Mouse (Mus musculus): Measurements from ENCODE around the gene Angptl7.

The Angptl7 gene

DNA sequence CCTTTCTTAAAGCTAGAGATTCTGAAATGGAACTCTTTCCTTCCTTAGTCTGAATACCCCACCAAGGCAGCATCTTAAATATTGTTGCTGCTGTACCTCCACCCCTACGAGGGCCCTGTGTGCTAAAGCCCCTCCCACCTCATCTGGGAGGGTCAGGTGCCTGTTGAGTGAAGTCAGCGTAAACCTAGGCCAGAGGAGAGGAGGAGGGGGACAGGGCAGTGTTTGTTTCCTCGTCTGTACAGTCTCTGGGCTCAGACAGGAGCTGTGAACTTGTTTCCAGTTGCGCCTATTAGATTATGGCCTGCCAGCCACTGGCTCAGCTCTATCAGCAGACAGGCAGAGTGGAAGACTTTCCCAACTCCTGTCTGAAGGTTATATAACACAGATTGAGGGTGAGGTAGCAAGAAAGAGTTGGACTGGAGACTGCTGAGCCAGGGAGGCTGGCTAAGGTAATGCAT lies at the start of gene Angptl7:
TSS of gene Angptl7 (minus strand) at position 51 of the 458 bp plus-strand sequence.
- DNase-seq = no peak

DNA sequence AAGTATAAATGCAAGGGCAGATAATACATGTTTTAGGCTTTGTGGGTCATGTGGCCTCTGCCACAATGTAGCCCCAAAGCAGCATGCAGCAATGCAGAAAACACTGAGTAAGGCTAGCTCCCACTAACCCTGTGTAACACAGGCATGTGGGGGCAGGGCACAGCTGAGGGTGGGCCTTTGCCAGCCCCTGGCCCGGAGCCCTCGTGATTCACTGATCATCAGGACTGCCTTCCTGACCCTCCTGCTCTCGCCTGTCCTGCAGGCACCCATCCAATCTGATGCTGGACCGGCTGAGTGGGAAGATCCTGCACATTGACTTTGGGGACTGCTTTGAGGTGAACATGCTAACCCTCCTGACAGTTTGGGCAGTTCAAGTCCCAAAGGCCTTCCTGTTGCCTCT lies 48.8 kb upstream of the Angptl7 start:
- DNase-seq = no peak

DNA sequence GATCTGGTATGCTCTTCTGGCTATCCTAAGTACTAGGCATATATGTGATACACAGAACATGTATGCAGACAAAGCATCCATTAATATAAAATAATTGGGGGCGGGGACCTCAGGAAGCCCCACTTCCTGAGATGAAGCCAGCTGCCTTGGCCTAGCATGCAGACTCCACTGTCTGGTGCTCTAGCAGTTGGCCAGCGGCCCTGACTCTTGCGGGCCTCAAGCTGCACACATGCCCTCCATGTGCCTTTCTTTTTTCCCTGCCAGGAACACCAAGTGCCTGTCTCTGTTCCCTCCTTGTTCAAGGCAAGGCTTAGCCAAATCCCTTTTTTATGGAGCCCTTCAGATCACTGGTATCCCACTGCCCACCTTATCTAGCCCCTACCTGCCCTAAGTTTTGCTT lies 35.6 kb upstream of the Angptl7 start:
- peak; percentile 23 for DNase-seq

DNA sequence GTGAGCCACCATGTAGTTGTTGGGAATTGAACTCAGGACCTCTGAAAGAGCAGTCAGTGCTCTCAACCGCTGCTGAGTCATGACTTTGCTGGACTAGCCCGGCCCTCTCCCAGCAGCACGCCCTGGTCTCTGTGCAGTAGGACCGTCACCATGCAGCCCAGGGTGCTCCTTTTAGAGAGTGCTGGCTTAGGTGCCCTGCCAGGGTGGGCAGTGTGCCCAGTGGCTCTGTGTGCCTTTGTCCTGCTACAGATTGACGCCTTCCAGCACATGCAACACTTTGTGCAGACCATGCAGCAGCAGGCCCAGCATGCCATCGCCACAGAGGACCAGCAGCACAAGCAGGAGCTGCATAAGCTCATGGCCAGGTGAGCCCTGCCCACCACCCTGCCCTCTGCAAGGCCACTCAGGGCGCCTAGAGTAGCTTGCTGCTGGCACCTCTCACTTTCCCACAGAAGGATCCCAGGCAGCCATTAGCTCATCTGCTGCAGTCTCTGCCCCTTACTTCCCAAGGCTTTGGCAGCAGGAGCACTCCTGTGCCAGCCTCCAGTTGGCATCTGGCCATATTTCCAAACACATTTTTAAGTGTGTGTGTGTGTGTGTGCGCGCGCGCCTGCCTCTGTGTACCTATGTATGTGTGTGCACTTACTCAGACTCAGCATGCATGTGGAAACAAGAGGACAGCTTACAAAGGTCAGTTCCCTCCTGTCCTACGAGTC lies 33.5 kb upstream of the Angptl7 start:
- peak; percentile 51 for DNase-seq

DNA sequence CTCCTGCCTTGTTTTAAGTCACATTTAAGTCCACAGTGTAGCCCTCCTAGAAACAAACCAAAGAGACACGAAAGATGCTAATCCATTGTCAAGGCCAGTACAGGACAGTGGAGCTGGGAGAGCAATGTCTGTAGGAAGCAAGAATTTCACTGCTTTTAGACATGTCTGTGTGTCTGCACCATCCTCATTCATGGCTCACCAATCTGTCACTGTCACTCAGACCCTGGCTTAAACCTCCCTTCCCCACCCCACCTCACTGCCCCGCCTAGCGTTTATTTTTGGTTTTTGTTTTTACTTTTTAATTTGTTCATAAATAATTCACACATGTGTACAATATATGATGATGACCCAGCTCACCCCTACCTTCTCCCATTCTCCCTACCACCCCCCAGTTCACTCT lies 32.3 kb upstream of the Angptl7 start:
- DNase-seq = no peak

DNA sequence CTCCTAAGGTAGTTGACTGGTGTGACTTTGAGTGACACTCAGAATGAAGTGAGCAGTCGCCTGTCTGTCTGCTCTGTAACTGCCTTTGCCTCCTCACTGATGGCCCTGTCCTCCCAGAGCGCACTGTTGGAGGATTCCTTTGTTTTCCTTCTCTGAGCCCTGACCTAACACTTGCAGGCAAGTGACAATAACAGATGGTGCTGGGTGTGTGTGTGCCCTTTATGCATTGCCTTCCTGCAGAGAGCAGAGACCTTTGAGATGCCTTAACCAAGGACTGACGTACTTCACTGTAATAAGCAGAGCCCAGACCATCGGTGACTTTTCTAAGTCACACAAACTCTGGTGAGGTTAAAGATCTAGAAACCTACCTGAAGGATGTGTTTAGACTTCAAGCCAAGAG lies 31.1 kb upstream of the Angptl7 start:
- DNase-seq = no peak

DNA sequence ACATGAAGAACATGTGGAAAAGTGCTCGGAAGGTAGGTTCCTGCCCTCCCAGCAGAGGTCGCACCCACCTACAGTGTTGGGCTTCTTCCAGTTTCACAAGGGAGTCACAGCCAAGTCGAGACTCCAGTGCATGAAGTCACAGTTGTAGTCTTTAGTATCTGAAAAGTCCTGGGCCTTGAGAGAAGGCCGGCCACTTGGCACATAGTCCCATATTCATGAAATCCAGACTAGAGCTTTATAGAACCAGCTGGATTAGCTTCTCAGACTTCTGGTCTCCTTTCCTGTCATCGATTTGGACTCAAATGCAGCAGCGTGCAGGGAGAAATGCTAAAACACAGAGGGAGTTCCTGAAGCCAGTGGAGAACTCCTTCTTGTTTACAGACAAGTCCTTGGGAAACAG lies 30.5 kb upstream of the Angptl7 start:
- DNase-seq = no peak

DNA sequence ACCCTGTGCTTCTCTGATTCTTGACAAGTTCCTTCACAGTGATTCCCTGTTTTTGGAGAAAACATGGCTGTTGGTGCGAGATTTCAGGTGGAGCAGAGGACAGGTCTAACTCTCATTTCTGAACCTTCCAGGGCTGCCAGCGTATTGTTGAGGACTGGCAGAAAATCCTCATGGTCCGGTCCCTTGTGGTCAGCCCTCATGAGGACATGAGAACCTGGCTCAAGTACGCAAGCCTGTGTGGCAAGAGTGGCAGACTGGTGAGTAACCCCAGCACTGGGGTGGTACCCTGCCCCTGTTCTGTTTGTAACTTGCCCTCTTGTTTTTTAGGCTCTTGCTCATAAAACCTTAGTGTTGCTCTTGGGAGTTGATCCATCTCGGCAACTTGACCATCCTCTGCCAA lies 30.1 kb upstream of the Angptl7 start:
- no peak for DNase-seq

DNA sequence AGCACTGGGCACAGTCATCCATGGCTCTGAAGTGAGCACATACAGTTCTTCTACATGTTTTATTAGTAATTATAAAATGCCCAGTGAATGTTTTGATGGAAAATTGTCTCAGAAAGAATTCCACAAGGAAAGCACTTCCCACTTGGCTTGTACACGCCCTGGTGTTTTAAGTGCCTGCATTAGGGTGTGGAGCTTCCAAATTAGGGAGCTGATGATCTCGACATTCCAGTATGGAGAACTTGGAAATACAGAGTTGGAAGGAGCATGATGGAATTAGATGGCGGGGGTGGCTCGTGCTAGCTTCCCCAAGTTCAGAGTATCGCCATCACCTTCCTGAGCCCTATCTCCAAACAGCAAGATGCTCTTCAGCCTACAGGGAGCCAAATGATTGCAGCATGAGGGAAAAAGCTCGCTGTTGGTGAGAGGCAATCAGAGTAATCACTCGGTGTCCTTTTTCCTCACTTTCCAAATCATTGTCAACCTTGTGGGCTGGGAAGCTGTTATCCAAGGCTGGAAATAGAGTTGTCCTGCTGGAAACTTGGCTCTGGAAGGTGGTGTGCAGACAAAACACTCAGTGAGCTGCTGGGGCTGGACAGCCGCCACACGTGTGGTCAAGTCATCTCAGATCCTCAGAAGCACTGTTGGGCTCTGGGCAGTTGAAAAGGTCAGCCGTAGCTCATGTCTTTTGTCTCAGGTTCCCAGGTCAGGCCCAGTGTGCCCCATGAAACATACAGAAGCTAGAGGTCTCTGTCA lies 27.1 kb upstream of the Angptl7 start:
- no peak for DNase-seq

DNA sequence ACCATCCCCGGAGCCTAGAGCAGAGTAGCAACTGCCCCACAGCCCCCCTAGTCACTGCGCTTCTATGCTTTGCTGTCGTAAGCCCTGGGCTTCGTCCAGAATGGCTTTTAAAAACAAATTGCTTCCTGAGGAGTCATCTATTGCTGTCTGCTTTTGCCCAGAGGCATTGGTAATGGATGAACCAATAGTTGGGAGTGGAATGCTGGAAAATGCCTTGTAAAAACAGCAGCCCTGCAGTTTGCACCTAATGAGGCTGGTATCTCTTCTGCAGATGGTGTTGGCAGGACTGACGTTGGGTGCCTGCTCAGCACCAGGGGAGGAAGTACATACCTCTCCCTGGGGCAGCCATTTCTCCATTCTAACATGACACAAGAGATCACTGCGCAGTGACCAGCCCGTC lies 23.3 kb upstream of the Angptl7 start:
- no peak for DNase-seq

DNA sequence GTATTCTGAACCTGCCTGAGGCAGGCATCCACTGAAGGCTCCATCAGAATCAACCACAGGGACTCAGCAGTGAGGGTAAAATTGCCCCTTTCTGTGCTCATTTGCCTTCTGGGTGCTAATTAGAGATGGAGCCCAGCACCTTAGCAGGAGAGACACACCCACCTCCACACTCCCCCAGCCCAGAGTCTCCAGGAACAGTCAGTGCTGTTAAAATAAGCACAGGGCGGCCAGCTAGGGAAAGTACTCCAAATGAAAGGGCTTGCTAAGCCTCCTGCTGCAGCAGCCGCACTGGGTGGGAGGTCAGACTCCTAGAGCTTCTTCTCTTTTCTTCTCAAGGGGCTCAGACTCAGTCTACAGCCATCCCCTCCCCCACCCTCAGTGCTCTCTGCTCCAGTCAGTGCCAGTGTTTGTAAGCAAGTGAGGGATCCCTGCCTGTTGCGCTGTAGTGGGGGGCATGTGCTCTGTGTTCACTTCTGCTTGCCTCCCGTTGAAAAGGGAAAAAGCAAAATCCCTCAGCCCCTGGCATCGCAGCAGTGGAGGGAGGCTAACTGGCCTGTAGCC lies 18.1 kb upstream of the Angptl7 start:
- DNase-seq = no peak

DNA sequence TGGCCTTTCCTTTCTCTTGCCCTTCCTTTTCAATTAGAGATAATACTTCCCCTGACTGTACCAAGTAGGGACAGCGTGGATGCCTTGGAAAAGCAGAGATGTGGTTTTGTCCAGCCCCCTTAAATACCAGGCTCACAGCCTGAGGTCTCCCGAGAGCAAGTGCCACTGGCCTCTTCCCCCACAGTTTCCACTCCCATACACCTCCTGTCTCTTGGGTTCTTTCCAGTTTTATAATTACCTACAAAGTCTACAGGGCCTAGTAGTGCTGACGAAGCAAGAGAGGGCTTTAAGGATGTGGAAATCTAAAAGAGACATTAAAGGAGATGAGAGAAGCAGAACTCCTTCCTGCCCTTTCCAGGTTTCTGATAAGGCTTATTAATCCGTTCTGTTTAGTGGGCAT lies 17.5 kb upstream of the Angptl7 start:
- no peak for DNase-seq

DNA sequence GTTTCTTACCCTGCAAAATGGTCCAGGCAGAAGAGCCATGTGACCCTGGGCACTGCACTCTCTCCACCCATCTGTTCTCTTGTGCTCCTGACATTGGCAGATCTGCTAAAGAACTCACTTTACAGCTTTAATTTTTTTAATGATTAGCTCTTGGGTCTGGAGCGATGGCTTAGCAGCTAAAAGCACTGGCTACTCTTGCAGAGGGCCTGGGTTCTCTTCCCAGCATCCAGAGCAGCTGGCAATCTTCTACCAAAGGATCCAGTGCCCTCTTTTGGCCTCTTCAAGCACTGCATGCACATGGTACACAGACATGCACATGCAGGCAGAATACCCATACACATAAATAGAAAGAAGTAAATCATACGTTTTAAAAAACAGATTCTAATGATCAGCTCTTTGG lies 15.1 kb upstream of the Angptl7 start:
- DNase-seq = no peak

DNA sequence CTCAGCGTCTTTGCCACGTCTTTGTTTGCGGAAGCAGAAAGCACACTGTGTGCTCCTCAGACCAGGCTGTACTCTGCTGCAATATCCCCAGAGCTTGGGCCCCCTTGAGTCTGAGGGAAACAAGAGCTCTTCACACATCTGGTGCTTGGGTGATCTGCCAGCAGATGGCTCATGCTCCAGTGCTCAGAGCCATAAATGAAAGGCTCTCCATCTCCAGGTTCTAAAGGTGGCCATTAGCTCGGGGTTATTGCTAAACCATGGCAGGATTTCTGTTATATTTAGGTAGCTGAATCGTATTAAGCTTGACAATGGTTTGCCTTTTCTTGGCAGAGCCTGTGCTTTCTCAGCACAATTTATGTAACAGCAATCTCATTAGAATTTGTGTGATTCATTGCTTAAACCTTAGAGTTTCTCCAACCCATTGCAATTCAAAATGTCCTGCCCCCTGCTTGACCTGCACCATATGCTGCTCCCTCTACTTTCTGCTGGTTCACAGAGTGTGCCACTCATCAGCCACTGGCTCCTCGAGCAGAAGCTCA lies 12.8 kb upstream of the Angptl7 start:
- DNase-seq = peak; percentile 28

DNA sequence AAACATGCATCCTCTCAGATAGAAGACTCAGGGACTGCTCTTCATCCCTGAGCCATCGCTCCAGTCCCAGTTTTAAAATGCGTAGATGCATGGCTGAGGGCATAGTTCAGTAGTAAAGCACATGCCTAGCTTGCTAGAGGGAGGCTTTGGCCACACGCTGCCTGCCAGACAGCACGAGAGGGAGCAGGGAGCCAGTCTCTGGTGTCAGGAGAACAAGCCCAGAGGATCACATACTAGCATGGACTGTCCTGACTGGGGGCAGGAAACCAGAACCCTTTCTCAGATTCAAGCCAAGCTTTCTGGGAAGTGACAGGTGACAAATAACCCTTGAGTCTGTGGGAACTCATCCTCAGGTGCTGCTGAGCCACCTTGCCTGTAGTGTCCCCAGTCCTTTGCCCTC lies 11.1 kb upstream of the Angptl7 start:
- no peak for DNase-seq

DNA sequence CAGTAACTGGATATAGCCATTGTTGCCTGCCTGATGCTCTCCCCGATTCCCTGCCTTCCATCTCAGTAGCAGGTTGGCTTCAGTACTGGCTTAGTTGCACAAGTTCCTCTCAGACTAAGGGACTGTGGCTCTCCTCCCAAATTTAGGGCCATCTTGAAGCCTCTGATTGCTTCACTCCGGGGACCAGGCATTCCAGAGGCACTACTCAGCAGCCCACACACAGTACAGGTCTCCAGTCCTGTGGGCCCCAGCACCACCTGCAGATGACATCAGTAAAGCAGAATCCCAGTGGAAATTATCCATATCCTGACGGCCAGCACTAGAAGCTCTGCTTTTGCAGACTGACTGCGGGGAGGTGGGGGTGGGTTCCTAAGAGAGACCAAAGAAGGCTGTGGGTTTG lies 10.4 kb upstream of the Angptl7 start:
- DNase-seq = no peak

DNA sequence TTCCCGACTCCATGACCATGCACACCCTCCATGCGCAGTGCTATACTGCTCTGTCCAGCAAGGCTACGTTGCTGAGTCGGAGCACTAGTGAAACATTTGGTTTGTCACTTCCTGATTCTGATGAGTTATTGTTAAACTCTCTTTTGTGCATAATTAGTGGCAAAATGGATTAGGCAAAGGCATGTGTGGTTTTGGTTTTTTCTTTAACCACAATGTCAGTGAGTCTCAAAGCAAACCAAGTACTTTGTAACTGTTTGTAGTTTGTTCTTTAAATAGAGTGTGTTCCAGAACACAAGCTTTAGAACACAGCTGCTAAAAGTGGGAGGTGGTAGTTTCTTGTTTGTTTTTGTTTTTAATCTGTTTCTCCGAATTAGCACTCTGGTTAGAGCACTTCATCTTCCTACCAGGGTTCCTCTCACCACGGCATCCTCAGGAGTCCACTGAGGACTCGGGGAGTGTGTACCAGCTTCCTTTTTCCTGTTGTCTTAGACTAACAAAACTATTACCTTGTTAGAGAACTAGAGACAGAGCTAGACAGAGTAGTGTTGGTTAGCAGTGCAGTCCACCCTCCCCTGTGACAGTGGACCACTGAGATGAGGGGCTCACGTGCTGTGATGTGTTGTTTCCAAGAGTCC lies 9.3 kb upstream of the Angptl7 start:
- peak; percentile 34 for DNase-seq

DNA sequence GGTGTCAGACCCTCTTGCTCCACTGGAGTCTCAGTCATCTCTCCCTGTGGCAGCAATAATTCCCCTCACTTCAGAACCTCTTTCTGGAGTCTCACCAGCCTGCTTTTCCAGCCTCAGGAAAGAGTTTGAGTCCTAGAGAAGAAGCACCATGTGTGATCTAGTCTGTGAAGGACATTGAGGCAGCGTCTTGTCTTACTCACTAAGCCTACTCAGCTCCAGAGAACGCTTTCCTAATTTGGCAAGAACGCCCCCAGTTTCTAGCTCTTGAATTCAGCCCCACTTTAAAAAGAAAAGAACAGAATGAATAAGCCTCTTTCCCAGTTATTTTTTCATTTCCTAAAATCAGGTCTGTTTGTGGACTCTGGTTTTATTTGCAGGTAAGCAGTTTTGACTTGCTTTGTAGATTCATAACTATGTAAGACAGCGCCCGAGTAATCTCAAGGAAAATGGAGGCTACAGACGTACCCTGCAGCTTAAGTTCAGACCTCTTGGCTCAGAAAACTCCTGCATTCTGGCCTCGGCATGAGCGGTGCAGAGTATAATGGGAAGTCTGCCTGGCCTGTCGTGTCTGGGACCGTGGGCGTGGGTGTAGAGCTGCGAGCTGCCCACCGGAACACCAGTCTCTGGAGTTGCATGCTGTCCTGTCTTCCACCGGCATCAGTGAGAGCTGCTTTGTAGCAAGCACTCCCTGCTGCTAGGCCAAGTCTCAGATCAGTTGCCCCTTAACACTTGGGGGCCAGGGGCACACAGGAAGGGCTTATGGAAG lies 8.0 kb upstream of the Angptl7 start:
- DNase-seq = peak; percentile 29

DNA sequence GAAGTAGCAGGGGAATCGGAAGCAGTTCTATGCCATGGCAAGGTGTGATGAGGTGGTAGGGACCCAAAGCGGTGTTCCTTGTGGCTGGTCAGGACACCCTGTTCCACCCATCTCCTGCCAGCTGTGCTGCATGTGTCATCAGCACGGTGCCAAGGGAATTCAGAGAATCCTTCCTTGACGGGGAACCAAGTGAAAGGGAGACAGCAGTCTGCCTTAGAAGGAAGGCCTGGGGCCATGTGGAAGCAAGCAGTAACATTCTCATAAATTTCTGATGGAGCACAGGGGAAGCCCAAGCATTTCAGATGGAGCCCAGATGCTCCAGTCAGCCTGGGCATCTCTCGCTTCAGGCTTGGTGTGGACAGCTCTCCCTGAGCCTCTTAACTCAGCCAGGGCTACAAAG lies 7.3 kb upstream of the Angptl7 start:
- no peak for DNase-seq

DNA sequence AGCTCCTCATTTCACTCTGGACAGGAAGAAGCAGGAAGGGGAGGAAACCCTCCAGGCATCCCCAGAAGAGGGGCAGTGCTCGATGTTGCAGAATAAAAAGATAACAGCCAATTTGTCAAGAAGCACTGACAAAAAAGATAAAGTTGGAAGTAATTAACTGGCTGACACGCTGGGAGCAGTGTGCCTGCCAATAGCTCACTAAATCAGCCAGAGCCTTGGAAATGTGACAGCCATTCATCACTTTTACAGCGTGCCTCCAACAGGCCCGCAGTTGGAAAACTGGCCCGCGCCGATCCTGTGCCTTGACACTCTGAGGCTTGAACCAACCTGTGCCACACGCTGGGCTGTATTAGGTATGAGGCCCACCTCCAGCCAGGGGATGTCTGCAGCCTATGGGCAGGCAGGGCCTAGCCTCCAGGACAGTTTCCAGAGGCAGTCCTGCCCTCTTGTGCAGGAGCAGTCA lies 4.3 kb upstream of the Angptl7 start:
- DNase-seq = peak; percentile 71

DNA sequence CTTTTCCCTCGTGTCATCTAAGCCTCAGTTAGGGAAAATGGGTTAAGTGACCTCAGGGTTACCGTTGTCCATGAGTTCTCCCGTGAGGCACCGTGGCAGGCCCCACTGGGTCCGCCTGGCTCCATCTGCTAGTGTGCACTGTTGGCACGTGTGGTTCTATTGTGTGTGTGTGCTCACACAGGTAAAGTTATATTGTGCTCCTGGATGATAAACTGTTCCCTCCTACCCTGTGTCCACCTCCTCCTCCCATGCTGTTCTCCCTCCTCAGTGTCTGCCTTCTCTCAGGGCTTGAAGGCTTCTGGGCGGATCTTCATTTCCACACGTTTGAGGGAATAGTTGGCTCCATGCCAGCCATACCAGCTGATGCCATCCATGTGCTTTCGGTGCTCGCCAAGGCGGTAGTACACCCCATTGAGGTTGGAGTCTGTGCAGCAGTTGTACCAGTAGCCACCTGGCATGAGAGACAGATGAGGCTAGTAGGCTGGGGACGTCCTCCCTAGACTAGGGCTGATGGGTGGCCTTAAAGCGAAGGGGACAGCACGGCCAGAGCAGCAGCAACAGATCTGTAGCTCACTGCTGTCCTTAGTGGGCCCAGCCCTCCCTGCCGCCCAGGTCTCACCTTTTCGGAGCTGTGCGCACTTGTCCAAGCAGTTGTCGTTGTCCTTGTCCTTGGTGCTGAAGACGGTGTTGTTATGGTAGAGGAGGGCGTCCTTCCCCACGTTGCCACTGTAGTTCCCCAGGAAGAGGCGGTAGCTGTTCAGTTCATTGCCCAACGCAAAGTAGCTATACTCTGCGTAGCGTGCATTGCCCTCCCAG lies 4.2 kb downstream of the Angptl7 start:
- peak; percentile 68 for DNase-seq

DNA sequence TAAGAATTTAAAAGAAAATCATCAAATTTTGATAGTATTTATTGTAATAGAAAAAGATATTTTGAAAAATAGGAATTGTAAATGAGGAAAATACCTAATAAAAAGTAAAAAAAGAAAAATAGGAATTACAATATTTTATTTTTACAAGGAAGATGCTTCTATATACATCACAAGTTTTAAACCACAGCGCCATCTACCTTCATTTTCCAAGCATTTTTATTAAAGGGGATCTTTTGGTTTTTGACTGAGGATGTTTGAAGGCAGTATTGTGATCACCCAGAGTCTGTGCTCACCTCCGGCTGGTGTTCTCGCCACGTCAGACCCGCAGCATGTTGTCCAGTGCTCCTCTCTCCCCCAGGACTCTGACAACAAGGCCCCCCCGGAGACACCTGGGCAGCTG lies 5.1 kb downstream of the Angptl7 start:
- no peak for DNase-seq

All from layer of hippocampus, adult 9-11 months (tissue).